Comparison of ENCODE assay signal across 8 mouse cellular contexts in the genomic region with DNA sequence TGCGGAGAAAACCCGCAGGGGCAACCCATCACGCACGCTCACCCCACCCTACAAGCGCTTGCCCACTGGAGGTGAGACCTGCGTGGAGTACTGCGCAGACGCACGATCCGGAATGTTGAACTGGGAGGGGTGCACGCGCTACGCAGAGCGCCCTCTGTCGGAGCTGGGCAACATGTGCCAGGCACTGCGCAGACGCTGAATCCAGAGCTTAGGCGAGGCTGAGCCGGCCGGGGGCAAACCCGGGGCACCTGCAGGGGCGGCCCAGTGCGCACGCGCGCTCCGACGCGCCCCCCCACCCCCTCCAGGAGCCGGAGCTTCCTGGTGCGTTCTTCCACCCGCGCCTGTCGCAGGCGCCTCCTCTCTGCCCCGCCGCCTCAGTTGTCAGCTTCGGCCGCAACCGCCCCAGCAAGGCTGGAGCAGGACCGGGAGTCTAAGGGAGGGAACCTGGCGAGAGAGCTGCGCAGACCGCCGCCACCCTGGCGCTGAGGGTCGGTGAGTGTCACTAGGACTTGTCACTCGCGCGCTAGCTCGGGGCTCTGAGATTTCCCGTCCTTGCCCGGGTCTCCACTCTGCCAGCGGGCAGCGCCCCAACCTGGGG. TPM values are rescaled to one million over a fixed set of nuclear protein-coding genes. Genes with fewer than 3 reads are reported as not detected.
DNase-seq lines count a peak whose midpoint lies in the region; ATAC-seq lines count a peak whose summit lies in the region.

A gene (plus strand): TSS at position 191 of the 598 bp plus-strand sequence.

- peaks cover 23% of the 10 kb centered on the region for H3K36me3 ChIP-seq in megakaryocyte, embryonic 14.5 days (replicated peaks; ENCODE audit: low read length)

- no peaks in the 10 kb centered on the region for H3K9me3 ChIP-seq in megakaryocyte, embryonic 14.5 days

- H3K4me1 ChIP-seq in megakaryocyte, embryonic 14.5 days = peaks cover 42% of the 10 kb centered on the region

- peak within 1 kb of the TSS; percentile 95 for H3K4me3 ChIP-seq in megakaryocyte, embryonic 14.5 days (replicated peaks)

- ATAC-seq in common myeloid progenitor, adult 5-6 weeks (replicated peaks; ENCODE audit: low read depth, poor library complexity, severe bottlenecking) = peak; percentile 80

- peak; percentile 96 for DNase-seq in WW6 (ENCODE audit: low read depth, low spot score)
- DNase-seq in gastrocnemius, adult 8-10 months (ENCODE audit: low spot score in 2 of 2) = peak; percentile 86 to 92
- DNase-seq in hindlimb bud, embryonic 11.5 days (ENCODE audit: extremely low spot score, low read depth, low spot score) = peak; percentile 87
- peak; percentile 88 to 96 for DNase-seq in left cerebral cortex, adult 8-10 months (ENCODE audit: low spot score in 2 of 2)
- peak; percentile 97 to 98 for DNase-seq in right cerebral cortex, postnatal 10 days (ENCODE audit: low spot score in 2 of 2)
- peak; percentile 95 for DNase-seq in urinary bladder, postnatal 25 days (ENCODE audit: low spot score)

- H3K27me3 ChIP-seq in megakaryocyte, embryonic 14.5 days (replicated peaks) = peaks cover 13% of the 10 kb centered on the region

RNA-seq across cellular contexts. Expression of the gene that starts here (rescaled TPM):
- 13.7 and 22.4 TPM in 2 replicates for total RNA-seq in common myeloid progenitor, adult 5-6 weeks (2017)
- 1 to 10 TPM; 5.7 to 6.7 (median 6.4) TPM for total RNA-seq in gastrocnemius, adult 8-10 months (2022)
- total RNA-seq in left cerebral cortex, adult 8-10 months (2022) = 10 to 100 TPM; 70.2 to 79.0 (median 72.0) TPM
- 1.9 and 7.6 TPM in 2 replicates for polyA plus RNA-seq in megakaryocyte, embryonic 14.5 days (2012; ENCODE audit: insufficient read depth, low replicate concordance)

Comparison
In these comparisons a context has a peak if more than half of its experiments do, and no peak if none do; other contexts are left out.
1. Peak in every context shown above with its lines: DNase-seq, ATAC-seq and H3K4me3 ChIP-seq.